Mouse (Mus musculus): ENCODE measurements at regions not wholly inside any gene's neighbourhood (a gene's known extent, or its start where the extent isn't known, plus 50 kb on each side); places are given as distances from the start of the nearest gene placed in this dataset.

- WGBS = 79% methylated on average over 5 of the region's 5 CpGs
- Histone ChIP-seq H3K27me3 (replicated peaks) (peaks cover 8% of the 10 kb centered on the region; the same call in 1 of the 2 replicates), H3K27ac (no peak overlapping the region), H3K4me2 (no peak overlapping the region), H3K4me3 (no peak overlapping the region), H3K4me1 (peaks cover 6% of the 10 kb centered on the region; the same call in 1 of the 2 replicates), H3K36me3 (replicated peaks) (no peaks in the 10 kb centered on the region), H3K9ac (no peak overlapping the region), H3K9me3 (no peaks in the 10 kb centered on the region)
- ATAC-seq (replicated peaks) = no peak
Observed at GRCm38 (mm10) chr11:8148485-8148825, 515.9 kb downstream of the Tns3 start.

DNA sequence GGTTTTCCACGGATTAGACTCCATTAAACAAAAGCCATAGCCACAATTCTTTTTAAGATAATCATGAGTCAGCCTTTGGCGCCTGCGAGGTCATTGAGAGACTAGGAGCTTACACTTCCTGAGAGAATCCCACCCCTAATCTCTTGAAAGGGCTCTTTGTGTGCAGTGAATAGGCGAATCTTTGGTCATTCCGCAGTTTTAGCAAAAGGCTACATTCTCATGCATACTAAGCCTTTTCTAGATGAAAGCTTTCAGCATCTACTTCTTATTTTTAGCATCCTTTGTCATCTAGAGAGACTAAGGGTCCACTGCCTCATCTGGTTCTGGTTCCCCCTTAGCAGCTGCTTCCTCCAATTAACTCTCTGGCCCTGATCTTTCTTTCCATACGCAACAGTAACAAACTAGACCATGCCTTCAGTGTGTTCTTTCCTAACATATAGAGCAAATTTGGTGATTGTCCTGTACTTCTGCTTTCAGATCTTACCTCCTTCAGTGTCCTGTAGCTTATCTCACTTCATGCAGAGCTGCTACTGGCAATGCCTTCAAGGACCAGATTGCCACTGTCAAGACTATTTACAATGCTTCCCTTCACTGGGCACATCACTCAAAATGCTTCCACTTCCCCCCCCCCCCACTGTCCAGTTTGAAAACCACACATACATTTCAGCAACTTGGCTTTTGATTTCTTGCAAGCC is 516.4 kb downstream of the Tns3 start:
- Histone ChIP-seq H3K36me3 (replicated peaks) (no peaks in the 10 kb centered on the region), H3K4me2 (peak overlapping the region; percentile 15; the same call in 1 of the 2 replicates), H3K27ac (no peak overlapping the region), H3K4me1 (peaks cover 6% of the 10 kb centered on the region; the same call in 1 of the 2 replicates), H3K9me3 (no peaks in the 10 kb centered on the region), H3K27me3 (replicated peaks) (peaks cover 8% of the 10 kb centered on the region; the same call in 1 of the 2 replicates), H3K4me3 (no peak overlapping the region), H3K9ac (no peak overlapping the region)
- no peak; the same call in 1 of the 2 replicates for ATAC-seq (replicated peaks)
- WGBS = 10% methylated on average over 6 of the region's 6 CpGs

- H3K4me3 ChIP-seq = no peak overlapping the region
- no peak overlapping the region for H3K27ac ChIP-seq
- no peak for ATAC-seq (replicated peaks)
- no peak overlapping the region for H3K4me2 ChIP-seq
- no peaks in the 10 kb centered on the region for H3K9me3 ChIP-seq
- no peaks in the 10 kb centered on the region for H3K36me3 ChIP-seq (replicated peaks)
- WGBS = 46% methylated on average over 4 of the region's 4 CpGs
- no peaks in the 10 kb centered on the region for H3K27me3 ChIP-seq (replicated peaks)
- H3K4me1 ChIP-seq = no peaks in the 10 kb centered on the region
- no peak overlapping the region for H3K9ac ChIP-seq
Observed at GRCm38 (mm10) chr11:8137366-8137765, 527.0 kb downstream of the Tns3 start.

- Histone ChIP-seq H3K9ac (no peak overlapping the region), H3K4me2 (no peak overlapping the region), H3K36me3 (replicated peaks) (no peaks in the 10 kb centered on the region), H3K9me3 (no peaks in the 10 kb centered on the region), H3K27ac (no peak overlapping the region), H3K4me1 (no peaks in the 10 kb centered on the region), H3K4me3 (no peak overlapping the region), H3K27me3 (replicated peaks) (no peaks in the 10 kb centered on the region)
- no peak for ATAC-seq (replicated peaks)
- WGBS = 86% methylated on average over 4 of the region's 4 CpGs
Observed at GRCm38 (mm10) chr11:8136666-8137065, 527.7 kb downstream of the Tns3 start.

GRCm38 (mm10) chr11:8109286-8109685 is 555.0 kb downstream of the Tns3 start:
- 90% methylated on average over 2 of the region's 2 CpGs for WGBS
- Histone ChIP-seq H3K36me3 (replicated peaks) (no peaks in the 10 kb centered on the region), H3K9me3 (no peaks in the 10 kb centered on the region), H3K4me2 (no peak overlapping the region), H3K9ac (no peak overlapping the region), H3K4me3 (no peak overlapping the region), H3K27me3 (replicated peaks) (no peaks in the 10 kb centered on the region), H3K27ac (no peak overlapping the region), H3K4me1 (no peaks in the 10 kb centered on the region)
- no peak for ATAC-seq (replicated peaks)

DNA sequence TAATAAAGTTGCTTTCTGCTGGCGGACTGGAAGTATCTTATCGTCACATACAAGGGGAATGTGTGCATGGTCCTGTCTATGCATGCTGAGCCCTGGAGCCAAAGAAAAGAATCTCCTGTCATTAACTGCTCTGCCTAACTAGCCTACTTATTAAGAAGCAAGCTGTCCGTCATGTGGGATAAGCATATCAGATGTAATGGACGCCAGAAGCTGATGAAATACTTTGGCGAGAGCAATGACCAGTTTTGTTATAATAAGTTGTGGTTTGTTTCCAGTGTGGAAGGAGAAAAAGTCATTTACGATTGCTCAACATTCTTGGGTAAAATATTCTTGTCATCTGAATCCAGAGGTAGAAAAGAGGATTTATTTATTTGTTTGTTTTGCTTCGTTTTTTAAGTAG is 563.2 kb downstream of the Tns3 start:
- Histone ChIP-seq H3K9me3 (no peaks in the 10 kb centered on the region), H3K9ac (no peak overlapping the region), H3K27me3 (replicated peaks) (no peaks in the 10 kb centered on the region), H3K4me1 (no peaks in the 10 kb centered on the region), H3K4me3 (no peak overlapping the region), H3K4me2 (no peak overlapping the region), H3K36me3 (replicated peaks) (no peaks in the 10 kb centered on the region), H3K27ac (no peak overlapping the region)
- ATAC-seq (replicated peaks) = no peak
- WGBS = 79% methylated on average over 7 of the region's 7 CpGs

DNA sequence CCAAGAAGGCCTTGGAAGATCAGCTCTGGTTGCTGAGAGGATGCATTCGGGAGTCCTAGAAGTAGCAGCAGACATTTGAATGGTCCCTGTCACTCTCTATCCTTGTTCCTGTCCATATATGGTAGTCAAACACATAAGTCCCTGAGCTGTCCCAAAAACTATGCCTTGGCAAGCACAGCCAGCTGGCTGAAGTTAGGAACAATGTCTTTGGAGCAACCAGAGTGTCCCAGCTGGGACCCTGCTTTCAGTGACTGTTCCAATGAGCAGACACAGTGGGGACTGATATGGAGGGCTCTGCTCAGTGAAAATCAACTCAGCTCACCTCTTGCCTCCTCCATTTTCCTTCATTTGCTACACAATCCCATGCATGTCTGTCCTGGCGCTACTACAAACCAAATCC is 580.0 kb downstream of the Tns3 start:
- no peak for ATAC-seq (replicated peaks)
- WGBS = 93% methylated on average over 2 of the region's 2 CpGs
- no peak overlapping the region for H3K4me2 ChIP-seq
- no peaks in the 10 kb centered on the region for H3K36me3 ChIP-seq (replicated peaks)
- no peak overlapping the region for H3K4me3 ChIP-seq
- H3K4me1 ChIP-seq = no peaks in the 10 kb centered on the region
- no peaks in the 10 kb centered on the region for H3K27me3 ChIP-seq (replicated peaks)
- no peak overlapping the region for H3K27ac ChIP-seq
- no peak overlapping the region for H3K9ac ChIP-seq
- no peaks in the 10 kb centered on the region for H3K9me3 ChIP-seq

- Histone ChIP-seq H3K36me3 (replicated peaks) (no peaks in the 10 kb centered on the region), H3K4me1 (no peaks in the 10 kb centered on the region), H3K27me3 (replicated peaks) (no peaks in the 10 kb centered on the region), H3K9me3 (no peaks in the 10 kb centered on the region), H3K4me2 (no peak overlapping the region), H3K4me3 (no peak overlapping the region), H3K9ac (no peak overlapping the region), H3K27ac (no peak overlapping the region)
- WGBS = 96% methylated on average over 5 of the region's 6 CpGs
- no peak for ATAC-seq (replicated peaks)
Observed at GRCm38 (mm10) chr11:8082811-8083210, 581.5 kb downstream of the Tns3 start.

DNA sequence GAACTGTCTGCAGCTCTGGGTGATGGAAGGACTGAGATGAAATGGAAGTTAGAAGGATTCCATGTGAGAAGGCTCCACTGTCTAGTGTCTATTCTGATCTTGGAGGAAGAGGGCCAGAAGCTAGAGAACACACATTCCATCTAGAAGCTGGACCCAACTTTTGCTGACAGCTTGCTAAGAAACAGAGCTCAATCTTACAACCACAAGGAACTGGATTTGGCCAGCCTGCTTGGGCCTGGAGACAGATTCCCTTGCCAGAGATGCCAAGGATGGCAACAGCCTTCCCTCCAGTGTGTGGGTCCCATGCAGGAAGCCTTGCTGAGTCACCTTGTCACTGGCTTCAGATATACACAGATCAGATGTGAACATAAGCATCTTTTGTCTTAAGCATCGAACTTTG is 591.0 kb downstream of the Tns3 start:
- no peak overlapping the region for H3K4me2 ChIP-seq
- no peak overlapping the region for H3K9ac ChIP-seq
- ATAC-seq (replicated peaks) = no peak
- H3K27me3 ChIP-seq (replicated peaks) = no peaks in the 10 kb centered on the region
- H3K4me3 ChIP-seq = no peak overlapping the region
- WGBS = 83% methylated on average over 1 of the region's 1 CpGs
- no peaks in the 10 kb centered on the region for H3K4me1 ChIP-seq
- no peak overlapping the region for H3K27ac ChIP-seq
- no peaks in the 10 kb centered on the region for H3K36me3 ChIP-seq (replicated peaks)
- H3K9me3 ChIP-seq = no peaks in the 10 kb centered on the region

DNA sequence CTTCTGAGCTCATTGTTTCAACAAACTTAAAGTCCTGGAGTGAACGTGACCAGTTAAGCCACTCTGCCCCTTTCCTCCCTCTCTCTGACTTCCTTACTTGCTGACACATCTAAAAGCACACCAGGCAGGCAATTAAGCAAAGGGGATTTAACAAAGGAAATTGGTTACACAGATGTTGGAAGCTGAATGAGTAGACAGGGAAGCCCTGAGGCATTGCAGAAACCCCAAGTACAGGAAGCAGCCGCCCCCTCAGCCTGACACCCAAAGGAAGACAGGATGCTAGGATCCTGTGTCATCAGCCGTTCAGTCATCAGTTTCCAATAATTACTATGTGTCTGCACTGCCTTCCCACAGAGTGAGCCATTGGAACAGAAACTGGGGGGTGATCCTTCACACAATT is 595.5 kb downstream of the Tns3 start:
- WGBS = 15% methylated on average over 3 of the region's 3 CpGs
- ATAC-seq (replicated peaks) = no peak
- H3K4me3 ChIP-seq = no peak overlapping the region

DNA sequence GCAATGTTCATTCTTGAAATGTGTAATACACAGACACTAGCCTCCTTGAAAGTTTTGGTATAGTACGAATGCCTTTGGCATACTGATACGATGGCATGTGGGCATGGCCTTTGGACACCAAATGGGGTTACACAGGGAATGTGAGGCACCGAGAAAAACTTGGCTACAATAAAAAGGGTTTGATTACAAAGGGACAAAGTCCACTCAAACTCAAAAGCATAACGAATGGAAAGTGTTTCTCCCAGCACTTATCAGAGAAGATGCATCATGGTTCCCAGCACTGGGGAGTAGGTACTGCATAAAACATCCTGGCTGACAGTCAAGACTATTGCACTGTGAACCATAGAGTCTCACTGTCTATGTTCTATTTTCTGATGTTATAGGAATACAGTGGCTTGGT is 597.0 kb downstream of the Tns3 start:
- Histone ChIP-seq H3K4me3 (no peak overlapping the region), H3K4me1 (no peaks in the 10 kb centered on the region), H3K9ac (no peak overlapping the region), H3K4me2 (no peak overlapping the region), H3K9me3 (no peaks in the 10 kb centered on the region), H3K36me3 (replicated peaks) (no peaks in the 10 kb centered on the region), H3K27ac (no peak overlapping the region), H3K27me3 (replicated peaks) (no peaks in the 10 kb centered on the region)
- no peak for ATAC-seq (replicated peaks)
- 90% methylated on average over 4 of the region's 4 CpGs for WGBS

More for the DNA sequence above, 595.5 kb downstream of the Tns3 start:
- no peak overlapping the region for H3K27ac ChIP-seq
- H3K9me3 ChIP-seq = no peaks in the 10 kb centered on the region
- no peak overlapping the region for H3K4me2 ChIP-seq
- no peaks in the 10 kb centered on the region for H3K27me3 ChIP-seq (replicated peaks)
- no peaks in the 10 kb centered on the region for H3K4me1 ChIP-seq
- no peaks in the 10 kb centered on the region for H3K36me3 ChIP-seq (replicated peaks)
- no peak overlapping the region for H3K9ac ChIP-seq

GRCm38 (mm10) chr11:8065811-8066210 is 598.5 kb downstream of the Tns3 start:
- WGBS = 91% methylated on average over 5 of the region's 5 CpGs

GRCm38 (mm10) chr11:8065086-8065485 is 599.2 kb downstream of the Tns3 start:
- no peaks in the 10 kb centered on the region for H3K9me3 ChIP-seq
- no peaks in the 10 kb centered on the region for H3K27me3 ChIP-seq (replicated peaks)
- H3K36me3 ChIP-seq (replicated peaks) = no peaks in the 10 kb centered on the region
- H3K9ac ChIP-seq = no peak overlapping the region
- 78% methylated on average over 1 of the region's 1 CpGs for WGBS
- H3K4me3 ChIP-seq = no peak overlapping the region
- no peaks in the 10 kb centered on the region for H3K4me1 ChIP-seq
- no peak overlapping the region for H3K4me2 ChIP-seq
- no peak overlapping the region for H3K27ac ChIP-seq
- no peak for ATAC-seq (replicated peaks)

More at GRCm38 (mm10) chr11:8065811-8066210, 598.5 kb downstream of the Tns3 start:
- H3K9me3 ChIP-seq = no peaks in the 10 kb centered on the region
- no peaks in the 10 kb centered on the region for H3K36me3 ChIP-seq (replicated peaks)
- H3K4me1 ChIP-seq = no peaks in the 10 kb centered on the region
- H3K9ac ChIP-seq = no peak overlapping the region
- no peak overlapping the region for H3K4me2 ChIP-seq
- H3K27ac ChIP-seq = no peak overlapping the region
- H3K27me3 ChIP-seq (replicated peaks) = no peaks in the 10 kb centered on the region
- no peak overlapping the region for H3K4me3 ChIP-seq
- no peak for ATAC-seq (replicated peaks)

Data from midbrain, embryonic 15.5 days (tissue).